Mouse (Mus musculus) E14TG2a.4 (cell line): Measurements from ENCODE around the gene H2-Q1.
"Not testable (repeated sequence)": the region's sequence is repeated elsewhere in the genome, so short reads cannot be mapped to it uniquely, and the experiment has no call there.

Experiments
- CTCF ChIP-seq: conservative IDR thresholded peaks from 2 replicates; pipeline ENCODE4 v1.5.1; 2014; ENCODE audit warnings: low read length
- NANOG ChIP-seq: IDR thresholded peaks from 2 replicates; pipeline ENCODE4 v1.6.1; 2014; ENCODE audit warnings: borderline replicate concordance, low read length, mixed read lengths
- POU5F1 ChIP-seq: IDR thresholded peaks from 2 replicates; pipeline ENCODE4 v1.6.1; 2014; ENCODE audit warnings: low read length, borderline replicate concordance

DNA sequence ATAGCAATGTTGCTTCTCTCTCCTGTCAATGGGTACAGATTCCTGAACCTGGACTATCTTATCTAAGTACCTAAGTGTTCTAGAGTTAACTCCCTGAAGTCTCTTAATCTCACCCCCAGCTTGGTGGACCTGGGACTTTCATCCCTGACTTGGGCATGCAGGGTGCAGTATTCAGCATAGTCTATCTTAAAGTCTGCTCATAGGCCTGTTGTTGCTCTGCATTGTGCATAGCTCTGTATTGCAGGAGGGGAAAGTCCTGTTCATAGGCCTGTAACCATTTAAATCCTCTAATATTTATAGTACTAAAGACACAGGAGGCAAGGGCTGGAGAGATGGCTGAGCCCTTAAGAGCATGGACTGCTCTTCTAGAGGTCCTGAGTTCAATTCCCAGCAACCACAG is 27.5 kb downstream of the H2-Q1 start:
- not testable (repeated sequence) for TF ChIP-seq CTCF, NANOG, POU5F1
